Mouse (Mus musculus) brain, embryonic 14.5 days (tissue): ENCODE results near the gene Macrod2. TPM values are rescaled to one million over a fixed set of nuclear protein-coding genes. Genes with fewer than 3 reads are reported as not detected.

ENCODE experiments used
- DNase-seq: peaks from one replicate; pipeline ENCODE4 v3.0.0-alpha.2; 2011; ENCODE audit warnings: low read depth
- CTCF ChIP-seq: fragments of 200-500 bp; IDR thresholded peaks from 2 replicates; pipeline ENCODE4 v1.5.1; 2012; ENCODE audit warnings: inconsistent platforms, mild to moderate bottlenecking, moderate library complexity, borderline replicate concordance; ENCODE audit not compliant: insufficient read depth, insufficient read length; ENCODE audit errors: extremely low read depth
- POLR2A ChIP-seq: fragments of 200-500 bp; IDR thresholded peaks from 2 replicates; pipeline ENCODE4 v1.6.1; 2012; ENCODE audit warnings: mild to moderate bottlenecking, inconsistent platforms, borderline replicate concordance; ENCODE audit not compliant: poor library complexity, insufficient read depth, insufficient read length, severe bottlenecking; ENCODE audit errors: extremely low read depth
- polyA plus RNA-seq: library from polyadenylated mRNA; depleted of rRNA; stranded (reverse); fragments of >200 nt; gene quantifications from 2 replicates; pipeline ENCODE4 v1.2.3, GENCODE M21; 2012; rRNA removed

Macrod2 gene
- polyA plus RNA-seq, 1 experiment, result 24.1 TPM

DNA sequence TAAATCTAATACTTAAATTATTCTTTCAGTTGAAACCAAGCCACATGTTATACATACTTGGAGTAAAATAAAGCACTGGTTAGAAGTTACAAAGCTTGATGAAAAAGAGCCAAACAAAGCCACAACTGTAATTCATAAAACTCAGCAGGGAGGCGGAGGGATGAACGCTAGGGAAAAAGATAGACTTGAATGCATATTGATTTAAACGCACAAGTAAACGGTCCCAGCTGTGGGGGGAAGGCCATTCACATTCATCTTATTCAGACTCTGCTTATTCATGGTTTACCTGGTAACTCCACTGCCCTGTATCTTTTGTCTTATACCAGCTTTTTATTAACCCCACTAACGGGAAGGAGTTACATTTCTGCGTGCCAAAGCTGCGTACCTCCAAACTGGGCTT, 2038.0 kb downstream of the Macrod2 start:
- DNase-seq, result peak; percentile 25
- TF ChIP-seq POLR2A (no peak), CTCF (no peak)

DNA sequence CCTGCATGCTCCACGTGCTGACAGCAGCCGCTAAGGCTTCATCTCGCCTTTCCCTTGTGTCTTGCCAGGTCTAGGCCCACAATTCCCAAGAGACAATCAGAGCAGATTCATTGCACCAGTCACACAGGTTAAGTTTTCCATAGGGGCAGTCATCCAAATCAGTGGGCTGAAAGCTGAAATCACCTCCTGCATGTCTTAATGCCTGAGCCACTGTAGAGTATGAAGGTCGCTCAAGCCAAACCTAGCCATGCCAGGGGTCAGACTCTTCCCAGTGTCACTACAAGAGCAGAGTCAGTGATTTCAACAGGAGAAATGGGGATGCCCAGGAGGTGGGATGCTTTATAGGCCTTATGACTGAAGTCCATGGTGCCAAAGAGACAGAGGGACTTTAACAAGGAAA, 2039.6 kb downstream of the Macrod2 start:
- no peak for TF ChIP-seq CTCF
- TF ChIP-seq POLR2A, result no peak
- DNase-seq, result no peak

DNA sequence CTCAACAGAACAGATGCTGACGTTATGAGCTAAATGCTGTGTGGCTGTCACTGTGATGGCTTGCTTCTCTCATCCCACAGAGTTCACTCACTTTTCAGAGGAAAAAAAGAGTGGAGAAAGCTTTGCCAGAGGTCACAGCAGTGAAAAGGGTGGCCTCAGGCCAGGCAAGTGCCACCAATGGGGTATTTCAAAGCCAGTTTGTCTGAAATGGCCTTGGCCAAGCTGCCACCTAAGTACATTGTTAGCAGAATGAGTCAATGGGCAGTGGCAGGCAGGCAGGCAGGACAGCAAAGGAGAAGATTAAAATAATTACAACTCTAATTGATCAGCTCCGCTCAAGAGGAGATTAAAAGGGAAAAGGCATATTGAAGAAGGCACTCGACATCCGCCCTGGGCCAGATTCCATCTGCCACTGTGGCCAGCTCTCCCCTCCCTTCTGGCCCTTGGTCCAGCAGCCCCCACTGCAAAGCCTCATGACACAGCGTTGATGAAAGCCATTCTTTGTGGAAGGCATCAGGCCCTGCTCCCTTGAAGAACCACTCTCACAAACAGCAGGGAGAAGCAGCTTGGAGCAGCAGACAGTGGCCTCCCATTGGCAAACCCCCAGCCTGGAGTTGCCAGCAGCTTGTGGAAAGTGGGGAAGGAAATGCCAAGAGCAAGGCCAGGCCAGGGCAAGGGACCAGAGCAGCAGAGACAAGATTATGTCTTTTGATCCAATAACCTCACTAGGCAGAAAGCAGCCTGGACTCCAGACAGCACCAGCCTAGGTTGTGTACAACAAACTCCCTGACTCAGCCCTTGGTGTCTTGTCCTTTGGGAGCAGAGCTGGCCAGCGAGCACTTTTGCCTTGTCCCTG, 2042.7 kb downstream of the Macrod2 start:
- TF ChIP-seq CTCF (no peak), POLR2A (no peak)
- DNase-seq, result peak; percentile 76

Other genes starting within 250 kb of the Macrod2 start
- gene Gm17374, start 243.3 kb upstream of the Macrod2 start, polyA plus RNA-seq, result not detected in 2 replicates
- 6.0 and 11.8 TPM in 2 replicates for gene Esf1, start 224.7 kb upstream of the Macrod2 start, polyA plus RNA-seq
- 26.8 and 28.8 TPM in 2 replicates for gene Ndufaf5, start 224.7 kb upstream of the Macrod2 start, polyA plus RNA-seq
- gene Sel1l2, start 5.6 kb upstream of the Macrod2 start, polyA plus RNA-seq, result not detected in 2 replicates